Mouse (Mus musculus) myocyte (in vitro differentiated cells): ENCODE data around the gene Rabgap1l.

Source experiments
- CEBPB ChIP-seq: IDR thresholded peaks from 2 replicates; pipeline ENCODE4 v1.6.1; 2011; ENCODE audit warnings: mild to moderate bottlenecking, moderate library complexity; ENCODE audit not compliant: poor library complexity, insufficient read depth, severe bottlenecking
- E2F4 ChIP-seq: IDR thresholded peaks from one replicate; pipeline ENCODE4 v1.6.1; 2011; ENCODE audit warnings: mild to moderate bottlenecking, control low read depth, moderate library complexity; ENCODE audit not compliant: insufficient read depth
- MAX ChIP-seq: IDR thresholded peaks from one replicate; pipeline ENCODE4 v1.6.1; 2011; ENCODE audit warnings: low read depth, mild to moderate bottlenecking, control low read depth
- MYOD1 ChIP-seq, 3 experiments: IDR thresholded peaks; one replicate each; pipeline ENCODE4 v1.6.1; 2011; ENCODE audit warnings: control low read depth in 2 of 3, low read depth in 2 of 3, mild to moderate bottlenecking in 2 of 3, moderate library complexity in 1 of 3; ENCODE audit not compliant: insufficient read length in 2 of 3, control insufficient read depth in 1 of 3
- MYOG ChIP-seq, 3 experiments: IDR thresholded peaks; one replicate each; pipeline ENCODE4 v1.6.1; 2011; ENCODE audit warnings: control low read depth in 2 of 3, low read depth in 2 of 3, mild to moderate bottlenecking in 2 of 3; ENCODE audit not compliant: insufficient read length in 2 of 3, control insufficient read depth in 1 of 3, insufficient read depth in 1 of 3
- POLR2A ChIP-seq: IDR thresholded peaks from one replicate; pipeline ENCODE4 v1.6.1; 2011; ENCODE audit warnings: low read depth, mild to moderate bottlenecking, control low read depth, moderate library complexity; ENCODE audit not compliant: insufficient read length
- POLR2AphosphoS2 ChIP-seq: IDR thresholded peaks from one replicate; pipeline ENCODE4 v1.6.1; 2011; ENCODE audit warnings: low read depth, control low read depth; ENCODE audit not compliant: insufficient read length
- REST ChIP-seq: IDR thresholded peaks from one replicate; pipeline ENCODE4 v1.6.1; 2011; ENCODE audit warnings: mild to moderate bottlenecking, control low read depth, moderate library complexity; ENCODE audit not compliant: insufficient read depth, insufficient read length
- SRF ChIP-seq: IDR thresholded peaks from one replicate; pipeline ENCODE4 v1.6.1; 2011; ENCODE audit warnings: low read depth; ENCODE audit not compliant: control insufficient read depth, insufficient read length
- TCF12 ChIP-seq: IDR thresholded peaks from one replicate; pipeline ENCODE4 v1.6.1; 2011; ENCODE audit warnings: mild to moderate bottlenecking, control low read depth; ENCODE audit not compliant: poor library complexity, insufficient read depth, severe bottlenecking
- USF1 ChIP-seq: IDR thresholded peaks from one replicate; pipeline ENCODE4 v1.6.1; 2011; ENCODE audit warnings: low read depth, mild to moderate bottlenecking, control low read depth, moderate library complexity

DNA sequence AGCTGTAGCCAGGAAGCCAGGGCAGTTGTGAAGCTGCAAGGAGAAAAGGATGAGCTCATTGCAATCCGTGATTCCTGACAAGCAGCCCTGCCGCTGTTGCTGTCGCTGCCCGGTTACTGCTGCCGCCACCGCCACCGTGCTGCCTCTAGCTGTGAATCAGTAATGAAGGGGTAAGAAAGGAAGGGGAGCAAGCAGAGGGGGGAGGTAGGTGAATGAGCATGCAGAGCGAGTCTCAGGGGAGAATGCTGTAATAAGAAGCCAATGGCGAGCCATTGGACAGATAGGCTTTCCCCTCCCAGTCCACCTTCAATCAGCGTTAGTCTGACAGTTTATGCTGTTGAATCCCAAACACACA lies 441.2 kb downstream of the Rabgap1l start:
- no peak for TF ChIP-seq POLR2A
- TF ChIP-seq MYOG (IDR thresholded peaks at IDR 0.05; ENCODE audit: control insufficient read depth in 1 of 3, insufficient read depth in 1 of 3, insufficient read length in 2 of 3, low read depth in 2 of 3): no peak
- TF ChIP-seq SRF: no peak
- TF ChIP-seq USF1: no peak
- no peak for TF ChIP-seq CEBPB
- no peak for TF ChIP-seq E2F4
- TF ChIP-seq POLR2AphosphoS2: no peak
- no peak for TF ChIP-seq MAX
- TF ChIP-seq REST: no peak
- no peak for TF ChIP-seq MYOD1 (IDR thresholded peaks at IDR 0.05; ENCODE audit: control insufficient read depth in 1 of 3, insufficient read length in 2 of 3, low read depth in 2 of 3)
- TF ChIP-seq TCF12: no peak
